Mouse (Mus musculus): Measurements from ENCODE around the gene Daam2. TPM values are rescaled to one million over a fixed set of nuclear protein-coding genes. Genes with fewer than 3 reads are reported as not detected.

The Daam2 gene
- polyA plus RNA-seq, 1 experiment from 2014 or later = 6.7 TPM

- WGBS = 23% methylated on average over 8 of the region's 8 CpGs
- no peak overlapping the region for H3K4me3 ChIP-seq (ENCODE audit: low read length)
- no peaks in the 10 kb centered on the region for H3K27me3 ChIP-seq (ENCODE audit: insufficient read depth, low read length)
- no peaks in the 10 kb centered on the region for H3K9me3 ChIP-seq (ENCODE audit: low read length)
- H3K4me1 ChIP-seq (ENCODE audit: insufficient read depth, low read length) = peaks cover 22% of the 10 kb centered on the region
- no peaks in the 10 kb centered on the region for H3K36me3 ChIP-seq (ENCODE audit: insufficient read depth, low read length)
- ATAC-seq (ENCODE audit: low FRiP score, low TSS enrichment) = peak; percentile 79
- H3K9ac ChIP-seq (replicated peaks; ENCODE audit: low read length) = no peak overlapping the region
- H3K27ac ChIP-seq (ENCODE audit: low read length) = no peak overlapping the region
- no peak overlapping the region for H3K4me2 ChIP-seq (replicated peaks; ENCODE audit: low read depth, low read length)
Observed at GRCm38 (mm10) chr17:49539204-49539603, 24.9 kb downstream of the Daam2 start.

DNA sequence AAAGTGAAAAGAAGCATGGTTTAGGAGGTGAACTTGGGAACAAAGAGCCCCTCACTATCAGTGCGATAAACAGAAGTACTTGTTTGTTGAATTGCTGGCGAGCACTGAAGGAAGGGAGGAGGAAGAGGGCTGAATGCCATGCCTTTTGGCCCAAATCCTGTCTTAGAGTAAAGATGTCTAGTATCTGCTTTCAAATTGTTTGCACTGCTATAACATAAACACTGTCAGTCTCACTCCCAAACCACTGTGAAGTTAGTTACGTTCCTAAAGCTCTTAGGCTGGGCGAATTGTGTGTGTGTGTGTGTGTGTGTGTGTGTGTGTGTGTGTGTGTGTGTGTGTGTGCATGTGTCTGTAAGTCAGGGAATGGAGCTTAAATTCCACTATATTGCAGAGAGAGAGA is 28.6 kb downstream of the Daam2 start:
- H3K4me2 ChIP-seq (replicated peaks; ENCODE audit: low read depth, low read length) = no peak overlapping the region
- ATAC-seq (ENCODE audit: low FRiP score, low TSS enrichment) = no peak
- WGBS = 28% methylated on average over 4 of the region's 4 CpGs

GRCm38 (mm10) chr17:49534267-49534719 is 29.9 kb downstream of the Daam2 start:
- no peaks in the 10 kb centered on the region for H3K36me3 ChIP-seq (ENCODE audit: insufficient read depth, low read length)
- no peaks in the 10 kb centered on the region for H3K27me3 ChIP-seq (ENCODE audit: insufficient read depth, low read length)
- H3K27ac ChIP-seq (ENCODE audit: low read length) = no peak overlapping the region
- H3K9me3 ChIP-seq (ENCODE audit: low read length) = no peaks in the 10 kb centered on the region
- peak; percentile 54; the same call in 1 of the 2 replicates for ATAC-seq (ENCODE audit: low FRiP score, low TSS enrichment)
- peaks cover 11% of the 10 kb centered on the region for H3K4me1 ChIP-seq (ENCODE audit: insufficient read depth, low read length)
- H3K9ac ChIP-seq (replicated peaks; ENCODE audit: low read length) = no peak overlapping the region
- no peak overlapping the region for H3K4me2 ChIP-seq (replicated peaks; ENCODE audit: low read depth, low read length)
- no peak overlapping the region for H3K4me3 ChIP-seq (ENCODE audit: low read length)
- 64% methylated on average over 9 of the region's 9 CpGs for WGBS

More for the DNA sequence above, 28.6 kb downstream of the Daam2 start:
- no peaks in the 10 kb centered on the region for H3K36me3 ChIP-seq (ENCODE audit: insufficient read depth, low read length)
- no peak overlapping the region for H3K9ac ChIP-seq (replicated peaks; ENCODE audit: low read length)
- no peak overlapping the region for H3K4me3 ChIP-seq (ENCODE audit: low read length)
- H3K9me3 ChIP-seq (ENCODE audit: low read length) = no peaks in the 10 kb centered on the region
- no peaks in the 10 kb centered on the region for H3K27me3 ChIP-seq (ENCODE audit: insufficient read depth, low read length)
- peaks cover 20% of the 10 kb centered on the region for H3K4me1 ChIP-seq (ENCODE audit: insufficient read depth, low read length)
- 0 out of 2 replicates have a peak overlapping the region, but pooled peaks have one; percentile 24 for H3K27ac ChIP-seq (ENCODE audit: low read length)

DNA sequence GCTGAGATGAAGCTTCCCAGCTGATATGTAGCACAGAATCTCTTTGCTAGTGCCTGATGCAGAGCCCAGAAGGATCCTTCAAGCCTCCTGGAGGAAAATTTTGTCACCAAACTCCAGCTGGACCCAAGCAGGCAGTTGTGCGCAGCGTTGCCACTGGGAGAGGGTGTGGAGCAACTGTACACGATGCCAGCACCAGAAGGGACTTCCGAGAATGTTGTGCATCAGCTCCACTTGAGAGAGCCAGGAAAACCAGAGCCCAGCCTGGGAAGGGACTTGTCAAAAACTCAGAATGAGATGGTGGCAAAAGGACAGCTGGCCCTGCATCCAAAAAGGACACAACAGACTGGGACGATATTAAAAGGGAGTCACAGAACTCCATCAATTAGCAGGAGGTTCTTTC is 32.5 kb downstream of the Daam2 start:
- WGBS = 89% methylated on average over 5 of the region's 5 CpGs
- no peak for ATAC-seq (ENCODE audit: low FRiP score, low TSS enrichment)
- H3K9ac ChIP-seq (replicated peaks; ENCODE audit: low read length) = no peak overlapping the region

DNA sequence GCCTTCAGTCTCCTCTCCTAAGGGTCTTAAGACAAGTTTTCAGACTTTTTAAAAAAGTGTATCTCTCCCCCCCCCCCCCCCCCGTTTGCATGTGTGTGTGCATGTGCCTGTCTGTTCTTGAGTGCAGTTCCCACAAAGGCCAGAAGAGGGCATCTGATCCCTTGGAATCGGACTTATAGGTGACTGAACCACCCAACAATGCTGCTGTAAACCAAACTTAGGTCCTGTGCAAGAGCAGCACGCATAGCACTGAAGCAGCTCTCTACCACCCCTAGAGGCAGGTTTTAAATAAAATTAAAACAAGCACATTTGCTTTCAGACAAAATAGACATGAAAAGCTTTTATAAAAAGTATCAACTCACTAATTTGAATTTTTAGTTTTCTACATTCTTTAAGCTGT is 33.9 kb downstream of the Daam2 start:
- H3K27me3 ChIP-seq (ENCODE audit: insufficient read depth, low read length) = no peaks in the 10 kb centered on the region
- H3K27ac ChIP-seq (ENCODE audit: low read length) = no peak overlapping the region
- no peaks in the 10 kb centered on the region for H3K36me3 ChIP-seq (ENCODE audit: insufficient read depth, low read length)
- no peak overlapping the region for H3K4me3 ChIP-seq (ENCODE audit: low read length)
- 37% methylated on average over 2 of the region's 3 CpGs for WGBS
- H3K4me1 ChIP-seq (ENCODE audit: insufficient read depth, low read length) = peaks cover 10% of the 10 kb centered on the region
- H3K9me3 ChIP-seq (ENCODE audit: low read length) = no peaks in the 10 kb centered on the region
- H3K4me2 ChIP-seq (replicated peaks; ENCODE audit: low read depth, low read length) = no peak overlapping the region
- H3K9ac ChIP-seq (replicated peaks; ENCODE audit: low read length) = no peak overlapping the region
- no peak for ATAC-seq (ENCODE audit: low FRiP score, low TSS enrichment)

More for the DNA sequence above, 32.5 kb downstream of the Daam2 start:
- H3K4me2 ChIP-seq (replicated peaks; ENCODE audit: low read depth, low read length) = no peak overlapping the region
- peaks cover 13% of the 10 kb centered on the region for H3K4me1 ChIP-seq (ENCODE audit: insufficient read depth, low read length)
- H3K4me3 ChIP-seq (ENCODE audit: low read length) = no peak overlapping the region
- H3K27me3 ChIP-seq (ENCODE audit: insufficient read depth, low read length) = no peaks in the 10 kb centered on the region
- H3K9me3 ChIP-seq (ENCODE audit: low read length) = no peaks in the 10 kb centered on the region
- H3K36me3 ChIP-seq (ENCODE audit: insufficient read depth, low read length) = no peaks in the 10 kb centered on the region
- no peak overlapping the region for H3K27ac ChIP-seq (ENCODE audit: low read length)

GRCm38 (mm10) chr17:49528503-49529205 is 35.5 kb downstream of the Daam2 start:
- H3K9ac ChIP-seq (replicated peaks; ENCODE audit: low read length) = no peak overlapping the region; the same call in 1 of the 2 replicates
- no peak for ATAC-seq (ENCODE audit: low FRiP score, low TSS enrichment)
- 0 out of 2 replicates have a peak overlapping the region, but pooled peaks have one; percentile 37 for H3K27ac ChIP-seq (ENCODE audit: low read length)
- no peaks in the 10 kb centered on the region for H3K27me3 ChIP-seq (ENCODE audit: insufficient read depth, low read length)
- no peaks in the 10 kb centered on the region for H3K36me3 ChIP-seq (ENCODE audit: insufficient read depth, low read length)
- H3K9me3 ChIP-seq (ENCODE audit: low read length) = no peaks in the 10 kb centered on the region
- 55% methylated on average over 7 of the region's 7 CpGs for WGBS
- H3K4me3 ChIP-seq (ENCODE audit: low read length) = no peak overlapping the region
- H3K4me2 ChIP-seq (replicated peaks; ENCODE audit: low read depth, low read length) = no peak overlapping the region
- H3K4me1 ChIP-seq (ENCODE audit: insufficient read depth, low read length) = peaks cover 19% of the 10 kb centered on the region

DNA sequence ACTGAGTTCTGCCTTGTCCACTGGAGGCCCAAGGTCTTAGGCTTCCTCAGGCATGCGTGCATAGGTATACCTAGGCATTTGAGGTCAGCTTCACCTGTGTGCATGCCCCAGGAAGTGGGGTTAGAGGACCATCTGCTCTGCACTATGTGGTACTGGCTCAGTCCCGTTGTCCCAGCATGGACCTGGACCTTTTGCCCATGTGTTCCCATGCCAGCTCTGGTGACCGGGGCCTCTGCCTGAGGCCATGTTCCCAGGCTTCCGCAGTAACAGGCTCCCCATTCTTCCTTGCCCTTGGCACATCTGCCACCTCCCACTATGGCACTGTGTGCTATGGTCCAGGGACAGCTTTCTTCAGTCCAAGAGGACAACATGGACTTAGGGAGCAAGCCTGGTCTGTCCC is 36.1 kb downstream of the Daam2 start:
- 0 out of 2 replicates have a peak, but pooled peaks cover 2% of the 10 kb centered on the region for H3K27me3 ChIP-seq (ENCODE audit: insufficient read depth, low read length)
- no peaks in the 10 kb centered on the region for H3K36me3 ChIP-seq (ENCODE audit: insufficient read depth, low read length)
- H3K4me3 ChIP-seq (ENCODE audit: low read length) = no peak overlapping the region
- H3K9ac ChIP-seq (replicated peaks; ENCODE audit: low read length) = no peak overlapping the region
- 88% methylated on average over 4 of the region's 4 CpGs for WGBS
- no peak overlapping the region for H3K4me2 ChIP-seq (replicated peaks; ENCODE audit: low read depth, low read length)
- peaks cover 22% of the 10 kb centered on the region for H3K4me1 ChIP-seq (ENCODE audit: insufficient read depth, low read length)
- no peaks in the 10 kb centered on the region for H3K9me3 ChIP-seq (ENCODE audit: low read length)
- ATAC-seq (ENCODE audit: low FRiP score, low TSS enrichment) = no peak; the same call in 1 of the 2 replicates
- no peak overlapping the region for H3K27ac ChIP-seq (ENCODE audit: low read length)

DNA sequence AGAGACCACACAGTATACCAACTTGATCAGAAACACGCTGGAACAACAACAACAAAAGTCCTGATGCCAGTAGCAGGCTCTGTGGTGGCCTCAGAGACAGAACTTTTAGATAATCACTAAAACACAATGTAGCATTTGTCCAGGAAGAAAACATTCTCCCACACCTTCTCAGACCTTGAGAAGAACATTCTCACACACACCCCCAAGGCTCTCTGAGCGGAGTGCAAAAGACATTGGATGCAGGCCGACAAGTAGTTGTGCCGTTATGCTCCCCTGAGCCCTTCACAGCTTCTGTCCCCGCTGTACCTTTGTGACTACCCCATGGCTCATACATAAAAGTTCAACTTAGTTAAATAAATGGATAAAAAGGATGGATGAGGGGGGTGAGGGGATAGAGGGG is 37.6 kb downstream of the Daam2 start:
- 85% methylated on average over 5 of the region's 5 CpGs for WGBS
- Histone ChIP-seq H3K9me3 (ENCODE audit: low read length) (no peaks in the 10 kb centered on the region), H3K27me3 (ENCODE audit: insufficient read depth, low read length) (0 out of 2 replicates have a peak, but pooled peaks cover 3% of the 10 kb centered on the region), H3K4me2 (replicated peaks; ENCODE audit: low read depth, low read length) (no peak overlapping the region), H3K4me1 (ENCODE audit: insufficient read depth, low read length) (peaks cover 26% of the 10 kb centered on the region), H3K27ac (ENCODE audit: low read length) (no peak overlapping the region), H3K36me3 (ENCODE audit: insufficient read depth, low read length) (no peaks in the 10 kb centered on the region), H3K4me3 (ENCODE audit: low read length) (no peak overlapping the region), H3K9ac (replicated peaks; ENCODE audit: low read length) (no peak overlapping the region)
- no peak for ATAC-seq (ENCODE audit: low FRiP score, low TSS enrichment)

DNA sequence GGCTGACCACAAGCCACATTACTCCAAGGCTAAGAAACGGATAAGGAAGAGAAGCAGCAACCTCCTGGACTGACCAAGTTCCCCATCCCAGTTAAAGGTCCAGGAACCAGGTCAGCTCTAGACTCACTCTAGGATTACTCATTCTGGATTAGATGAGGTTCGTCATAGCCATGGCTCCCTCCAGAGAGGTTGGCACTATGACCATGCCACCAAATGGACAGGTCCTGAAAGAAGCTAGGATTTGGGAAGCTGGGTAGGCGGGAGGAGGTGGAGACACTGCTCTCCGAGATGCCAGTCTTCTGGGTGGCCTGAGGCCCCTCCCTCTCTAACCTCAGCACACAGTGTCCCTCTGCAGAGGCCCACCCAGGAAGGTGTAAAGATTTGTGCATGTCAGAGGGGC is 38.2 kb downstream of the Daam2 start:
- 80% methylated on average over 4 of the region's 4 CpGs for WGBS
- no peak for ATAC-seq (ENCODE audit: low FRiP score, low TSS enrichment)
- H3K9me3 ChIP-seq (ENCODE audit: low read length) = no peaks in the 10 kb centered on the region
- H3K27me3 ChIP-seq (ENCODE audit: insufficient read depth, low read length) = 0 out of 2 replicates have a peak, but pooled peaks cover 3% of the 10 kb centered on the region
- H3K27ac ChIP-seq (ENCODE audit: low read length) = no peak overlapping the region
- no peak overlapping the region for H3K9ac ChIP-seq (replicated peaks; ENCODE audit: low read length)
- no peak overlapping the region for H3K4me3 ChIP-seq (ENCODE audit: low read length)
- no peaks in the 10 kb centered on the region for H3K36me3 ChIP-seq (ENCODE audit: insufficient read depth, low read length)
- no peak overlapping the region for H3K4me2 ChIP-seq (replicated peaks; ENCODE audit: low read depth, low read length)
- peaks cover 26% of the 10 kb centered on the region for H3K4me1 ChIP-seq (ENCODE audit: insufficient read depth, low read length)

DNA sequence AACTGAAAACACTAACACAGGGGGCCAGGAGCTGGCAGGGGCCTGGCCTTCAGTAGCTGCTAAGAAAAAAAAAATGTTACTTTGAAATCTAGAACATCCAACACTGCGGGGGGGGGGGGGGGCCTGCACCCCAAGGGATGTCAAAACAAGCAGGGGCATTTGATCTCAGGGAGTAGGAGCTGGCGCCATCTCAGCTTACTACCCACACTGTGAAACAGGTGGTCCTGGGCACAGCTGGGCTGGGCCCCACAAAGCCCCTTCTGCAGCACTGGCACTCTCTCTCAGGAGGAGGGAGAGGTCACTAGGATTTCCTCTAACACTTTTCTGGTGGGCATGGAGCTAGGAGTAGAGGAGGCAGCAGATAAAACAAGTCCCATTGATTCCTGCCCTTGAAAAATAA is 39.6 kb downstream of the Daam2 start:
- Histone ChIP-seq H3K27ac (ENCODE audit: low read length) (no peak overlapping the region), H3K9ac (replicated peaks; ENCODE audit: low read length) (no peak overlapping the region), H3K4me2 (replicated peaks; ENCODE audit: low read depth, low read length) (no peak overlapping the region), H3K27me3 (ENCODE audit: insufficient read depth, low read length) (0 out of 2 replicates have a peak, but pooled peaks cover 3% of the 10 kb centered on the region), H3K36me3 (ENCODE audit: insufficient read depth, low read length) (no peaks in the 10 kb centered on the region), H3K4me1 (ENCODE audit: insufficient read depth, low read length) (peaks cover 26% of the 10 kb centered on the region), H3K4me3 (ENCODE audit: low read length) (no peak overlapping the region), H3K9me3 (ENCODE audit: low read length) (no peaks in the 10 kb centered on the region)
- WGBS = 28% methylated on average over 2 of the region's 2 CpGs
- ATAC-seq (ENCODE audit: low FRiP score, low TSS enrichment) = peak; percentile 39; the same call in 1 of the 2 replicates

Data from kidney, embryonic 16.5 days (tissue).